Mouse (Mus musculus): ENCODE measurements at regions not wholly inside any gene's neighbourhood (a gene's known extent, or its start where the extent isn't known, plus 50 kb on each side); places are given as distances from the start of the nearest gene placed in this dataset.

DNA sequence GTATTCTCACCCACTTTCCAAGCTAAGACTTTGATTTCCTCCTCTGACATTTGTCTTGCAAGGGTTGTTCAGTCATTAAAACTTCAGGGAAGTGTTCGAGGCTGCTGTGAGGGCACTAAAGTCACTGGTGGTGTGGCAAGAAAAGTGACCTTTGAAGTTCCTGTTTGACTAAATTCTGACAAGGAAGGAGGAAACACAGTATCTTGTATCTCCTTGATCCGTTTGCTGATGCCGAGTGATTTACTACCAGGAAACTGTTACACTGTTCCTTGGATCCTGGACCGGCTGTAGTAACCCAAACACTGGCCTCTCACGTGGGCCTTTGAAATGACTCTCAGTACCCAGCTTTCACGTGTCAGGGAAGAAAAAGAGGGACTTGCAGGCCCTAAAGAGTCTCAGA lies 53.5 kb upstream of the Ralgapa2 start:
- DNase-seq (ENCODE audit: low spot score in 2 of 2), result no peak

DNA sequence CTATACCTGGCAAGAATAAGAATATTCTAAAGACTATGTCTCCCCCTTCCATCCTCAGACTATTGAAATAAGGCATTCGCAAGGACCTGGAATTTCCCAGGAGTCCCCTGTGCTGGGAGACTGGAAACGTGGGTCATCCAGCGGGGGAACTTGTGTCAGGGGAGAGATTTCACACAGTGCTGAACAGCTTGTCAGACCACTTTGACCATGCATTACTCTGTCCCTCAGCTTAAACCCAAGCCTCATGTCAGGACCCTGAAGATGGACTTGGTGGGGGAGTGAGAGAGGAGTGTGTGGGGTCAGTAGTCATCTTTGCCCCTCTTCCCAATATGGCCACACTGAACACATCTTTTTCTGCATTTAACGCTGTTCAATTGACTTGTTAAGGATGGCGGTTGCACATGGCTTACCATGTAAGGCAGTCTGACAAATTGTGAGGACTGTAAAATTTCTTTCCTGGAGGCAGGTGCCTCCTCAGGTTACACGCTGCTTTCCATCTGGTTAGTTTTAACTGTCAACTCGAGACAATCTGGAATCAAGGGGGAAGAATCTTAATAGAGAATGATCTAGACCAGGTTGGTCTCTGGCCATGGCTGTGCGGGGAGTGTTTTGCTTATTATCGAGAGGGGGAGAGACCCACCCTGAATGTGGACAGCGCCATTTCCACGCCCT lies 56.2 kb upstream of the Ralgapa2 start:
- DNase-seq (ENCODE audit: low spot score in 2 of 2), result no peak

DNA sequence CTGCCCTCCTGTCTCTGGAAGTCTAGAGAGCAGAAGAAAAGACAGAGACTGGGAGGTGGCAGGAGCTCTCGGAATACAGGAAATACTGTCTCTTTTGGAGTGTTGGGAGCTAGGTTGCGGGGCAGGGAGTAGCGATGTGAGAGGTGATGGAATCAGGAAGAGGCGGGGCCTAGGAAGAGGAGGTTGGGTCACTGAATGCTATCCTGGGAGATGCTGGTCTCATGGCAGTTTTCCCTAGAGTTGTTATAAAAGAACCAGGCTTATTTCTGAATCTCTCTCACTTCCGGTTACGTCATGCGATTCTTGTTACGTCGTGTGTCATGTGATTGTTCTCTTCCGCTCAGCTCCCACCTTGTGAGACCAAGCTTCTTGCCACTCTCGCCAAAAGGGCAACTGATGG lies 58.9 kb upstream of the Ralgapa2 start:
- no peak for DNase-seq (ENCODE audit: low spot score in 2 of 2)

DNA sequence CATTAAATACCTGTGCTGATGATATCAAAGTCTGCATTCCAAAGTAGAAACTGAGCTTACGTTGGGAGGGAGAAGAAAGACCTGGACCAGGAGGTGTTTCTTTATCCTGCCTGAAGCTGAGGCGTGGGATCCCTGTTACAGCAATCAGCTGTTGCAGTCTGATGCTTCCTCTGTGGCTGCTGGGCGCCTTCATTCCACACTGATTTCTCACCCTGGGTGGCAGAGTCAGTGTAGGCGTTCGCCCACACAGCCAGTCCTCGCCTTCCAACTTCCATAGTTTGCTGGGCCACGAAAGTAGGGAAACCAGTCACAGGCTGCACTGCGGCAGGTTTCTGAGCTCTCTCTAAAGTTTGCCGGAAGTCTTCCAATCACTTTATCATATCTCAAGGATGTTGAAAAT lies 59.7 kb upstream of the Ralgapa2 start:
- DNase-seq (ENCODE audit: low spot score in 2 of 2), result no peak

DNA sequence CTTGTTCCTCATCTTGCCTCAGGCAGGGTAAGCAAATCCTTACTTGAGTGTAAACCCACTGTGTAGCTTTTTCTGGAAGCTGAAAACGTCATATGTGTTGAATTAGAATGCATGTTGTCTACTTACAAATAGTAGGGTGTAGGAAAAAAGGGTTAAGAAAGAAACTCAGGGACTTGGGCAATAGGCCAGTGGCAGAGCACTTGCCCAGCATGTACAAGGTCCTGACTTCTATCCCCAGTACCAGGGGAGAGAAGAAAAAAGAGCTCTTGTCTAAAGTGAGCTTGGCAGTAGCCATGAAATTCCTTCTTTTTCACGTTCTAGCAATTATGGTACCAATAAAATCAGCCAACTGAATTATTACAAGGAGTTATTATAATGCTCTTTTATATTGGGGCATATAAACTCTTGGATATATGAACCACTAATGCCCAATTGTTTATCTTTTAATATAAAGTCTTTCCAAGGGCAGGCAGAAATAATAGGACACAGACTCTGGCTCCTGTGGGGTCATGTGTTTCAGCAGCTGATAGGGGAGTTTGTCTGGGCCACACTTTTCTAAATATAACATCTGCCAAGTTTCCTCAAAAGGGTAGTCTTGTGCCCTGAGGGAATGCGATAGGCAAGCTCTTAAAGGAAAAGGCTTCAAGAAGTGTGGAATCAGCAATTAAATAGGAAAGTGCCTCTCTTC lies 63.6 kb upstream of the Ralgapa2 start:
- no peak for DNase-seq (ENCODE audit: low spot score in 2 of 2)

DNA sequence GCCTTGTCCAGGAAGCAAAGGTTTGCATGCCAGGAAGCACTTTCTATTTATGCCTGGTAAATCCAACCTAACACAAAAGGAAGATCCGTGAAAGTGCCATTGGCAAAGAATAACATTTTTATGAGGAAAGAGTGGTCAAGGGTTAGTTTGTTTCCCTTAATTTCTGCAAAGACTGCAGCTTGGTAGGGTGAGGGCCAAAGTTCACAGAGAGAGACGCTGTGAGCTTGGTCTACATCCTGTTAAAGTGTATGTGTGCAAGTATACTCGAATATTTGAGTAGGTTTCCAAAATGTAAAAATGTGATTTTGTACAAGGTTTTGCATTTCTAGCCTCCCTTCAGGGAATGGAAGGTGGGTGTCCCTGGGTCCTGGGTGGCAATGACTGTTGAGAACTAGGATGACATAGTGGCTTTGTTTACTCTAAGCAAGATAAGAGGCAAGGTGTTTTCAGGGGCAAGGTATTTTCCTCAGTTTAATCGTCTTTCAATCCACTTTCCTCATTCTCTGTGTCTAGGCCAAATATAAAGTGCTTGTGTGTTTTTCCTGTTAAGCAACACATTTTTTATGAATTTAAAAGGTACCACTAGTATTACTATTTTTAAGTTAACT lies 64.3 kb upstream of the Ralgapa2 start:
- DNase-seq (ENCODE audit: low spot score in 2 of 2), result no peak

DNA sequence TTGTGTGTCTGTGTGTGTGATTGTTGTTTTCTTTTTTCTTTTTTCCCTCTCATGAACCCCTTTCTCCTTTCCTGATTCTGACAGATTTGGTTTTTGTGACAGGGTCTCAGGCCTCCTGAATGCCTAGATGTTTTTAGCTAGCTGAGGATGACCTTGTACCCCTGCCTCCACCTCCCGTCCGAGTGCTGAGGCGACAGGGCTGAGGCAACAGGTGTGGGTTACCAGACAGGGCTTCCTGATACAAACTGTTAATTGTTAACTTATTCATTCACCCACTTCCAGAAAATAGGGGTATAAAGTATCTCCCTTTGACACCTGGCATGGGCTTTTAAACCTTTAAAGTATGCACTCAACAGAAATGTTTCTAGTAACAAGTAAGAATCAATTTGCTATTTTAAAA lies 65.0 kb upstream of the Ralgapa2 start:
- DNase-seq (ENCODE audit: low spot score in 2 of 2), result no peak

DNA sequence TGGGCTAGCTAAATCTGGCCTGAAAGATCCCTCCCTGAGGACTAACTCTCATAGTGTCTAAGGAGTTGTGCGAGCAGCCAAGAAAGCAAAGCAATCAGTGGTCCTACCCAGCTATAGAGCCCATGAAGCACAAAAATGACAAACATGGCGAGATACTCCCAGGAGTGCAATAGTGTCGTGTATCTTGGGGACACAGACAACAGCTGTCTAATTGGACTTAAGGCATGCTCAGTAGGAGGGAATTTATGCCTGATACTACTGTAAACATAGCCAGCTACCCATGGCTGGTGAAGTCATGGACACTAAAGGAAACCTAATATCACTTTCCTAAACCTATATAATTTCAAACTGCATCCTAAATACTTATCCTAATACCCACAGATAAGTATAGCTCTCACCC lies 69.1 kb upstream of the Ralgapa2 start:
- no peak for DNase-seq (ENCODE audit: low spot score in 2 of 2)

DNA sequence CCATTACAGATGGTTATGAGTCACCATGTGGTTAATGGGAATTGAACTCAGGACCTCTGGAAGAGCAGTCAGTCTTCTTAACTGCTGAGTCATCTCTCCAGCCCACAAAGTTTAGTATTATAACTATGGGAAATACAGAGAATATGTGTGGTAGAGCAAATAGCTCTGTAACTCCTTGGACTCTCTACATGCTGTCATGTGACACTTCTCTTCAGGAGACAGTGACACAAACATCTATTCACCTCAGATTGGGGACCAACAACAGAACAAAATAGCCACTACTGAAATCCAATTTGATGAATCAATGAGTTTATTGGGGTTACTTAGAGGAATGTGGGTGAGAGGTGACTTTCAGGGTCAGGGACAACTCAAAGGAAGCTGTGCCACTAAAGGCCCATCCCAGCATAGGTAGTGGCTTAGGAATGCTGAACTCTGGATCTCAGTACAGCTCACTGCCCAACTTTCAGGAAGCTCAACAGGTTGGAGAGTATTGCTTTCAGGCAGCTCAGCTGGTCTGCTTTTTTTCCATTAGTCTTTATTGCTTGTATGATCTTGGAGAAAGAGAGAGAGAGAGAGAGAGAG lies 71.8 kb upstream of the Ralgapa2 start:
- no peak for DNase-seq (ENCODE audit: low spot score in 2 of 2)

DNA sequence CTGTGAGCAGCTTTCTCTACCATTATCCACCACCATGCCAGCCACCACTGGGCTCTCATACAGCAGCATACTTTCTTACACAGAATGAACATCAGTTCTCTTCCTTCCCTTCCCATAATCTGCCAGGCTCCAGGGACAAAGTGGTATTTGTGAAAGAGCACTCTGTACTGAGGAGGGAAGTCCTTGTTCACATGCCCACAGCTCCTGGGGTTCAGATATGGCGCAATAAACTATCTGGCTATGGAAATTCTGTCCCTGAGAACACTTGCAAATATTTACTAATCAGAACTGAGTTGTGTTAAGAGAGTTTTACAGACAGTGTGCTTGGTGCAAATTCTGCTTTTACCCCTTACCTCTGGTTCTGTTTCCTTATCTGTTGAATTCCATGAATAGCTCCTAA lies 74.2 kb upstream of the Ralgapa2 start:
- no peak for DNase-seq (ENCODE audit: low spot score in 2 of 2)

DNA sequence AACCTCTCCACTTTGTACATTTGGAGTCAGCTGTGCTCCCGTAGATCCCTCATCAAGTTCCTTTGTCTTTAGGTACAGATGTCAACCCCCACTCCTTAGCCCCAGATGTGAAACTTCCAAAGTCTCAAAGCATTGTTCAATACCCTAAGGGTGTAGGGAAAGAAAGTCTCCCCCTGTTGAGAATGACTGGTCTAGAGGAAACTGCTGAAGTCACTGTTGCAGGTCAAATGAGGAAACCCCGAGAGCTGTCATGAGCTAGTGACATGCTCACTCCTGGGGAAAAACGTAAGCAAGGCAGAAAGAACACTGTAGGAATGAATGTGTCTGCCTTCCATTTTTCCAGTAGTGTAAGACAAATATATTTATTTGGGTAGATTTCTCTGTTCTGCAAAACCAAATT lies 74.8 kb upstream of the Ralgapa2 start:
- no peak for DNase-seq (ENCODE audit: low spot score in 2 of 2)

DNA sequence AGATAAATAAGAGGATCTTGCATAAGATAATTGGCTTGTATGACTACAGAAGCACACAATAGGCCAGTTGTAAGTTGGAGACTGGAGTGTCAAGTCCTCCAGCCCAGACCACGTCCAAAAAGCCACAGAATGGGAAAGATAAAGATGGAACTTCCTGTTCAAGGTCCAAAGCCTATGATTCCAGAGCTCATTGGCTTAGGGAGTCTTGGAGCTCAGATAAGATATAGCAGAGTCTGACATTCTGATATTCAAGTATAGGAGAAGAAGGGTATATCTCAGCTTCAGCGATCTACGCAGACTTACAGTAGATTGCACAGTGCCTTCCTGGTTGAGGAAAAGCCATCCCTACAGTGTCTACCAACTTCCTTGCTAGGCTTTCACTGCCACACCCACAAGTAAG lies 77.7 kb upstream of the Ralgapa2 start:
- no peak for DNase-seq (ENCODE audit: low spot score in 2 of 2)

DNA sequence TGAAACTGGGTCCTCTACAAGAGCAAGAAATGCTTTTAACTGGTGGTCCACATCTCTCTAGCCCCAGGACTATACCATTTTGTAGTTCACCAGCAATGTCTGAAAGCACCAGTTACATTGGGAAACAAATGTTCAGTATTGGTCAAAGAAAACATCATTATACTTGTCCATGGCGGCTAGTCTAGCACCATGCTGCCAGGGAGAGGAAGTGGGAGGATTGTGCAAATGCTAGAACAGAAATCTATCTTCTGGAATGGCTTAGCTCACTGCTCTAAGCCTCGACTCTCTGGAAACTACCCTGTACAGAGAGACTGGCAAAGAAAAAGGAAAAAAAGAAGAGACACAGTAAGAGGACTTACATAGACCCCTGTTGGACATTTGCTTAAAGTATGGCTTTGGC lies 81.1 kb upstream of the Ralgapa2 start:
- no peak for DNase-seq (ENCODE audit: low spot score in 2 of 2)

DNA sequence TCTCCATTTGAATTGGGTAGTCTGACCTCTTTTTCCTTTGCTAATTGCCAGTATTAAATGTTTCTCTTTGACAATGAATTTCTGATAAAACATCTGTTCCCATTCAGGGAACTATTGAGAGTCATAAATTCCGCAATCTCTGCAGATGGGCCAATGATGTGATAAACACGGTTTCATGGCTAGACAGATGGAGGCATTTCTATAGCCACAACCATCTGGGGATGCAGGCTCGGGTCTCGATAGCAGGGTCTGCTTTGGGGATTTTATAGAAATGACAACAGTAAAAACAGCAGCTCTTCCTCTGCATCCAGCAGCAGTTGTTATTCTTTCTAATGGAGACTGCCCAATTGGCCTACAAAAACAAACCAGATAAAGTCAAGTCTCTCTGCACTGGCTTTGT lies 82.1 kb upstream of the Ralgapa2 start:
- no peak for DNase-seq (ENCODE audit: low spot score in 2 of 2)

DNA sequence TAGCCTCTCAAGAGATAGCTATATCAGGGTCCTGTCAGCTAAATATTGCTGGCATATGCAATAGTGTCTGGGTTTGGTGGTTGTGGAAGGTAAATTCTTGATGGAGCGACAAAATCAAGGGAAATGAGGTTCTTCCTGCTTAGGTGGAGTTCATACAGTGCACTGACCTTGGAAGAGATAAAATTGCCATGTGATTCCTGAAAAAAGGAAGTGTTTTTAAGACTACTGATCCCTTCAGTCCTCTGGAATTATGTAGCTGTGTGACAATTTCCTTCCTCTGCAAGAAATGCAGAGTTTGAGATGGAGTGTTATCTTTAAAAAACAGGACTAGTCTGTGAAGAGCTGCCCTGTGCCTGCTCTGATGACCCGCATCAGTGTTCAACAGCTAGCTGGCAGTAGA lies 83.5 kb upstream of the Ralgapa2 start:
- no peak for DNase-seq (ENCODE audit: low spot score in 2 of 2)

DNA sequence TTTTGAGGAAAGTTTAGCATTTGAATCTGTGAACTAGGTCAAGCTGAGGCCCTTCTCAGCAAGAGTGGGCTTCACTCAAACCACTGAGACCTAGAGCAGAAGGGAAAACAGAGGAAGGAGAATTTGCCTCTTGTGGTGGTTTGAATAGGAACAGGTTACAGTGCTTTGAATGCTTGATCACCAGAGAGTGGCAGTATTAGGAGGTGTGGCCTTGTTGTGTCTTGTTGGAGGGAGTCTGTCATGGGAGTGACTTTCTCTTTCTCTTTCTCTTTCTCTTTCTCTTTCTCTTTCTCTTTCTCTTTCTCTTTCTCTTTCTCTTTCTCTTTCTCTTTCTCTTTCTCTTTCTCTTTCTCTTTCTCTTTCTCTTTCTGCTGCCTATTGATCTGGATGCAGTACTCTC lies 94.0 kb upstream of the Ralgapa2 start:
- no peak for DNase-seq (ENCODE audit: low spot score in 2 of 2)

DNA sequence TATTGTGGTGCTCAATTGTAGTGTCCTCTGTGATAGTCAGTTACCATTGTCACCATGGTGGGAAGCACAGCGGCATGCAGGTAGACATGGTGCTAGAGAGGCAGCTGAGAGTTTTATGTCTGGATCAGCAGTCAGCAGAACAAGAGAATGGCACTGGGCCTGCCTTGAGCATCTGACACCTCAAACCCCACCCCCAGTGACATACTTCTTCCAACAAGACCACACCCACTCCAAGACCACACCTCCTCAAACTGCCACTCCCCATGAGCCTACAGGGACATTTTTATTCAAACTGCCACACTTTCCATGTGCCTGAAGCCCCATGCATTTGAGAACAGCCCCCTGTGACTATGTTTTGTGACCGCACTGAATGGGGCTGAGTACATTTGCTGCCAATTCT lies 98.8 kb upstream of the Ralgapa2 start:
- DNase-seq (ENCODE audit: low spot score in 2 of 2), result no peak

DNA sequence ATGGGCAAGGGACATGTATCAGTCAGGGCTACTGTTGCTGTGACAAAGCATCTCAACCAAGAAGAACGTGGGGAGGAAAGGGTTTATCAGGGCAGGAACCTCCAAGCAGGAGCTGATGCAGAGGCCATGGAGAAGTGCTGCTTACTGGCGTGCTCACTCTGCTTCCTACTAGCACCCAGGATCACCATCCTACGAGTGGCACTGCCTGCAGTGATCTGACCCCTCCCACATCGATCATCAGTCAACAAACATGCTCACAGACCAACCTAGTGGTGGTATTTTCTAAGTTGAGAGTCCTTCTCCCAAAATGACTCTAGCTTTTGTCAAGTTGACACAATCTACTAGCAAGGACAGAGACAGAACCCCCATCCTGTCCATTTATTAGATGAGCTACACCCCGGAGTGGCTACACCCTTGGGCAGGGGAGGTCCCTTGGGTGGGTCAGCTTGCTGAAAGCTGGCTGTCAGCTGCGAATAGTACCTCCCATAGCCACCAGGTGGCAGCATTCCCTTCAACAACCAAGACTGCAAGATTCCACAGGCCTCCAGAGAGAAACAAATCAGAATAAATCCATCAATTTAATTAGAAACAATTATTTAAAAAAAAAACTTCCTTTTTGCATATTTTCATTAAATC lies 99.9 kb upstream of the Ralgapa2 start:
- DNase-seq (ENCODE audit: low spot score in 2 of 2), result peak; percentile 38 to 42

DNA sequence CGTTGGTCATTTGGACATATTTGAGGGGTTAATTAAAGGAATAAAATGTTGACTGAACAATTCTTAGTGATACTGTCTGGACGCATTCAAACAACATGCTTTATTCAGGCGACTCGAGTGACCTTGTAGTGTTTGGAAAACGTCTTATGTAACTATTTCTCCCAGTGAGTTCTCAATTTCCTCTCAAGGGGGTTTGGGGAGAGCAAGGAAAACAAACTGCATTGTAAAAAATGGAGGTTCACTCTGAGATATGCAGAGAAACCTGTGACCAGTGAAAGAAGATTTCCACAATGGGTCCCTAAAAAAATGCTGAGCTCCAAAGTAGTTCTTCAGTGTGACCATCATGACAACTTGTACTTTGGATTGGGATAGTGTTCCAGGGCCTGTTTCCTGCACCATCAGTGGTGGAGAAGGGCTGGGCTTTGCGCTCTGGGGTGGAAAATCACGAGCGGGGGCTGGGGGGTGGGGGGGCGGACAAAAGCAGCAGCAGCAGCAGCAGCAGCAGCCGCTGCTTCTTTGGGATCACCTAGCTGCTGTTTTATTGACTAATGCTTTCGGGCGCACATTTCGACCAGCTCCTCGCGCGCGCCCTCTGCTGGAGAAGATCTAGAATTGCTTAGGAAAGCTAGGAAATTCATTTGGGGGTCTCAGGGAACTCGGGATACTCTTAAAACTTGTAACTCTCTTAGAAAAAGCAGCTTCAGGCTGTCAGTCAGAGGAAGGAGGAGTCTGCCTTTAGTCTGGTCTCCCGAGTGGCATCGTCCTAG lies 100.6 kb upstream of the Ralgapa2 start:
- peak in 1 of 2 experiments; percentile 26 for DNase-seq (ENCODE audit: low spot score in 2 of 2)

DNA sequence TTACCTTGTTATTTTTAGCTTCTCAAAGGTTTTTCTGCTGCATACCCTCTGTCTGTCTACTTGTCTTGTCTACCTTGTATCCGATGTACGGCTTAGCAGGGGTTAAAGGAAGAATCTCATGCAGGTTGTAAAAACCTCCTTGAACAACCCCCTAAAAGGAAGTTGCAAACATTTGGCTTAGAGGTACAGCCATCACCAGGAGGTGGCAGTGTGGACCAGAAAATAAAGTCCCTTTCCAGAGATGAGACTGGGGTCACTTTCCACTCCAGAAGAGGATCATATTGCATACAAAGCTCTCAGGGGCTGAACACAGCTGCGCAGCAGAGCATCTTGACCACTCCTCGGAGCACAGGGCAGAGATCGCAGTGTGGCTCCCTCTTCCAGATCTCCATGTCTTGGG lies 109.0 kb upstream of the Ralgapa2 start:
- DNase-seq (ENCODE audit: low spot score in 2 of 2), result no peak

DNA sequence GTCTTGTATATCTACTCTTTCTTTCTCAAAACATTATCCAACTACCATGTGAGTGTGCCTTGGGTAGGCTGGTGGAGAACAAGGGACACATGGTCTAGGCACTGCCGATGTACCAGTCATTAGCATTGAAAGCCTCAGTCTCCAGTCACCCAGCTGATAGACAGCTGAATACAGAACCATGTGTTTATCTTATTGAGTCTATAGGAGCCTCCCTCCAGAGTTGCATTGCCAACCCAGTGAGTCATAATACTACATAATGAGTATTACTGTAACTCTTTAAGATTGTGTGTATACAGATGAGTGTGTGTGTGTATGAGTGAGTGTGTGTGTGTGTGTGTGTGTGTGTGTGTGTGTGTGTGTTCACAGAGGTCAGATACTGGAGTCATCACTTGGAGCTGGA lies 110.9 kb upstream of the Ralgapa2 start:
- DNase-seq (ENCODE audit: low spot score in 2 of 2), result no peak

DNA sequence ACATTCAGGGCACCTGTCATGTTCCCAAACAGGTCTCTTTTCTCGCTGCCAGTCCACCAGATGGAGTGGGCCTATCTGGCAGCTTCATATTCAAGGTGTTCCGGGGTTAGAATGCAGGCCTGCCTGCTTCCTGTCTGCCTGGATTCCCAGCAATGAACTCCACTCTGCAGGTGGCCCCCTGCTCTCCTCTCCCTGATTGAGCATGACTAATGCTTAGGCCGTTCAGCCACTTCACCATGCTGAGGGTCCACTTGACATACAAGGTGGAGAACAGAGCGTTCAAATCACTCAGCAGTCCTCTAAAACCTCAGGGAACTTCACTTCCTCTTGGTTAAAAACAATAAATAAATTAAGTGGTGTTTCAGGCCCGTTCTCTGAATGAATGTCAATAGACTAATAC lies 112.1 kb upstream of the Ralgapa2 start:
- no peak for DNase-seq (ENCODE audit: low spot score in 2 of 2)
